Mouse (Mus musculus) limb, embryonic 12.5 days (tissue): Measurements from ENCODE around the gene Gm17693. TPM values are rescaled to one million over a fixed set of nuclear protein-coding genes. Genes with fewer than 3 reads are reported as not detected.
"Not testable (repeated sequence)": the region's sequence is repeated elsewhere in the genome, so short reads cannot be mapped to it uniquely, and the experiment has no call there.

Source experiments
- ATAC-seq: fragments of 200-750 bp; cut with Nextera tagmentation; 2 replicates; pipeline ENCODE4 v1.8.0; 2017; ENCODE audit warnings: low read depth, moderate TSS enrichment; ENCODE audit not compliant: insufficient number of reproducible peaks, insufficient read depth, low FRiP score, low TSS enrichment
- H3K27ac ChIP-seq: fragments of 300-500 bp; sonication (generic); 2 replicates; pipeline ENCODE4 v1.5.1; 2016; ENCODE audit warnings: mild to moderate bottlenecking, moderate library complexity
- H3K27me3 ChIP-seq: fragments of 300-500 bp; sonication (generic); 2 replicates; pipeline ENCODE4 v1.6.1; 2016; ENCODE audit warnings: mild to moderate bottlenecking, moderate library complexity
- H3K36me3 ChIP-seq: fragments of 300-500 bp; sonication (generic); 2 replicates; pipeline ENCODE4 v1.6.1; 2016; ENCODE audit warnings: mild to moderate bottlenecking, moderate library complexity
- H3K4me1 ChIP-seq: fragments of 300-500 bp; sonication (generic); replicated peaks from 2 replicates; pipeline ENCODE4 v1.6.1; 2016
- H3K4me2 ChIP-seq: fragments of 300-500 bp; sonication (generic); 2 replicates; pipeline ENCODE4 v1.6.1; 2016; ENCODE audit warnings: mild to moderate bottlenecking, moderate library complexity
- H3K4me3 ChIP-seq: fragments of 300-500 bp; sonication (generic); replicated peaks from 2 replicates; pipeline ENCODE4 v1.5.1; 2016; ENCODE audit warnings: mild to moderate bottlenecking
- H3K9ac ChIP-seq: fragments of 300-500 bp; sonication (generic); replicated peaks from 2 replicates; pipeline ENCODE4 v1.6.1; 2016; ENCODE audit warnings: mild to moderate bottlenecking, moderate library complexity
- H3K9me3 ChIP-seq: fragments of 300-500 bp; sonication (generic); 2 replicates; pipeline ENCODE4 v1.6.1; 2016; ENCODE audit warnings: mild to moderate bottlenecking, moderate library complexity
- WGBS: fragments of 180-500 bp; shearing (Covaris S2); methylation state at CpG from one replicate; pipeline ENCODE4 v1.1.7; 2016; 5-methylcytosine and 5-hydroxymethylcytosine counted together
- polyA plus RNA-seq: library from polyadenylated mRNA; unstranded; fragments of >200 nt; fragmentation: Nextera tagmentation; extraction: Ambion mirVana; gene quantifications from 2 replicates; pipeline ENCODE4 v1.2.1, GENCODE M21; 2016

Gm17693 gene
- not detected in 2 replicates for polyA plus RNA-seq

DNA sequence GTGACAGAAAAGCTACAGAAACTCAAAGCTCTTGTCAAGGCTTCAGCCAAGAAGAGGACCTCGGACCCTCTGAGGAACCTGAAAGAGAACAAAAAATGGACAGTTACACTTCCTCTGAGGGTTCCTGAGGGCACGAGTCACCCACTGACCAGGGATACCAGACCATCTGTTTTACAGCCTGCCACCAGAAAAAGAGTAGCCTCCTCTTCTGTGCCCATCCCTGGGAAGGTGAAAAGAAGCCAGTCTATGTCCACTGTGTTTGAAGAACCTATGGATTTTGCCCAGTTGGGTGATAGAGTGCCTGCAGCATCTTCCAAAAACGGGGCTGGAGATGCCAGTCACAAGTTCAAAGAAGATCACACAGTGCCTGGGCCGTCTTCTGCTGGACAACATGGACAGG lies at the start of gene Gm17693:
Gene Gm17693, plus strand, starts transcription at position 301 of the 400 bp plus-strand sequence.
- H3K4me1 ChIP-seq, H3K9ac ChIP-seq, H3K27ac ChIP-seq, H3K27me3 ChIP-seq, H3K36me3 ChIP-seq, H3K9me3 ChIP-seq, H3K4me2 ChIP-seq, H3K4me3 ChIP-seq, ATAC-seq: not testable (repeated sequence)
- no CpG with 5 or more reads among the region's 4 CpGs for WGBS
